Mouse (Mus musculus): ENCODE results near the gene Ift43. TPM values are rescaled to one million over a fixed set of nuclear protein-coding genes. Genes with fewer than 3 reads are reported as not detected.

Ift43 gene
- polyA plus RNA-seq, 1 experiment = not detected

- H3K9me3 ChIP-seq (ENCODE audit: control insufficient read depth, low read length) = no peaks in the 10 kb centered on the region
- no peaks in the 10 kb centered on the region for H3K27me3 ChIP-seq (ENCODE audit: control insufficient read depth)
- H3K4me1 ChIP-seq (ENCODE audit: control insufficient read depth) = no peaks in the 10 kb centered on the region
- no peak overlapping the region for H3K4me3 ChIP-seq (replicated peaks)
- no peaks in the 10 kb centered on the region for H3K36me3 ChIP-seq (ENCODE audit: control insufficient read depth)
- no peak for TF ChIP-seq GATA1 (IDR thresholded peaks at IDR 0.05; ENCODE audit: low read length)
- TF ChIP-seq TAL1 (IDR thresholded peaks at IDR 0.05; ENCODE audit: low read length) = no peak
These were observed 100.1 kb downstream of the Ift43 start for GRCm38 (mm10) chr12:86182414-86182813.

GRCm38 (mm10) chr12:86188161-86188560 is 105.8 kb downstream of the Ift43 start:
- Histone ChIP-seq H3K4me1 (ENCODE audit: control insufficient read depth) (no peaks in the 10 kb centered on the region), H3K9me3 (ENCODE audit: control insufficient read depth, low read length) (no peaks in the 10 kb centered on the region), H3K36me3 (ENCODE audit: control insufficient read depth) (no peaks in the 10 kb centered on the region), H3K27me3 (ENCODE audit: control insufficient read depth) (no peaks in the 10 kb centered on the region), H3K4me3 (replicated peaks) (no peak overlapping the region)
- TF ChIP-seq TAL1 (IDR thresholded peaks at IDR 0.05; ENCODE audit: low read length) = no peak
- no peak for TF ChIP-seq GATA1 (IDR thresholded peaks at IDR 0.05; ENCODE audit: low read length)

GRCm38 (mm10) chr12:86189601-86190323 is 107.4 kb downstream of the Ift43 start:
- no peaks in the 10 kb centered on the region for H3K9me3 ChIP-seq (ENCODE audit: control insufficient read depth, low read length)
- H3K4me3 ChIP-seq (replicated peaks) = no peak overlapping the region
- TF ChIP-seq TAL1 (IDR thresholded peaks at IDR 0.05; ENCODE audit: low read length) (no peak), GATA1 (IDR thresholded peaks at IDR 0.05; ENCODE audit: low read length) (no peak)
- H3K27me3 ChIP-seq (ENCODE audit: control insufficient read depth) = no peaks in the 10 kb centered on the region
- no peaks in the 10 kb centered on the region for H3K4me1 ChIP-seq (ENCODE audit: control insufficient read depth)
- no peaks in the 10 kb centered on the region for H3K36me3 ChIP-seq (ENCODE audit: control insufficient read depth)

- TF ChIP-seq TAL1 (IDR thresholded peaks at IDR 0.05; ENCODE audit: low read length) = no peak
- TF ChIP-seq GATA1 (IDR thresholded peaks at IDR 0.05; ENCODE audit: low read length) = no peak
- Histone ChIP-seq H3K36me3 (ENCODE audit: control insufficient read depth) (no peaks in the 10 kb centered on the region), H3K4me1 (ENCODE audit: control insufficient read depth) (no peaks in the 10 kb centered on the region), H3K9me3 (ENCODE audit: control insufficient read depth, low read length) (no peaks in the 10 kb centered on the region), H3K27me3 (ENCODE audit: control insufficient read depth) (no peaks in the 10 kb centered on the region), H3K4me3 (replicated peaks) (no peak overlapping the region)
These were observed 109.7 kb downstream of the Ift43 start for GRCm38 (mm10) chr12:86192036-86192449.

GRCm38 (mm10) chr12:86196944-86197343 is 114.6 kb downstream of the Ift43 start:
- Histone ChIP-seq H3K36me3 (ENCODE audit: control insufficient read depth) (no peaks in the 10 kb centered on the region), H3K4me1 (ENCODE audit: control insufficient read depth) (no peaks in the 10 kb centered on the region), H3K27me3 (ENCODE audit: control insufficient read depth) (no peaks in the 10 kb centered on the region; the same call in 1 of the 2 replicates), H3K9me3 (ENCODE audit: control insufficient read depth, low read length) (no peaks in the 10 kb centered on the region), H3K4me3 (replicated peaks) (no peak overlapping the region)
- TF ChIP-seq GATA1 (IDR thresholded peaks at IDR 0.05; ENCODE audit: low read length) = no peak
- no peak for TF ChIP-seq TAL1 (IDR thresholded peaks at IDR 0.05; ENCODE audit: low read length)

GRCm38 (mm10) chr12:86203443-86204057 is 121.2 kb downstream of the Ift43 start:
- no peak for TF ChIP-seq TAL1 (IDR thresholded peaks at IDR 0.05; ENCODE audit: low read length)
- no peak for TF ChIP-seq GATA1 (IDR thresholded peaks at IDR 0.05; ENCODE audit: low read length)
- Histone ChIP-seq H3K4me1 (ENCODE audit: control insufficient read depth) (no peaks in the 10 kb centered on the region), H3K4me3 (replicated peaks) (no peak overlapping the region), H3K36me3 (ENCODE audit: control insufficient read depth) (no peaks in the 10 kb centered on the region), H3K9me3 (ENCODE audit: control insufficient read depth, low read length) (no peaks in the 10 kb centered on the region), H3K27me3 (ENCODE audit: control insufficient read depth) (no peaks in the 10 kb centered on the region; the same call in 1 of the 2 replicates)

GRCm38 (mm10) chr12:86211099-86211520 is 128.8 kb downstream of the Ift43 start:
- H3K9me3 ChIP-seq (ENCODE audit: control insufficient read depth, low read length) = peaks cover 6% of the 10 kb centered on the region; the same call in 1 of the 2 replicates
- no peak overlapping the region for H3K4me3 ChIP-seq (replicated peaks)
- H3K27me3 ChIP-seq (ENCODE audit: control insufficient read depth) = peaks cover 72% of the 10 kb centered on the region
- H3K4me1 ChIP-seq (ENCODE audit: control insufficient read depth) = no peaks in the 10 kb centered on the region
- TF ChIP-seq TAL1 (IDR thresholded peaks at IDR 0.05; ENCODE audit: low read length) (no peak), GATA1 (IDR thresholded peaks at IDR 0.05; ENCODE audit: low read length) (no peak)
- no peaks in the 10 kb centered on the region for H3K36me3 ChIP-seq (ENCODE audit: control insufficient read depth)

Other genes starting within 250 kb of the Ift43 start
- not detected in 2 replicates for gene Tgfb3, start 3.5 kb upstream of the Ift43 start, polyA plus RNA-seq (2012)
- gene Gpatch2l, start 159.3 kb downstream of the Ift43 start, polyA plus RNA-seq (2012) = 0.44 and 0.52 TPM in 2 replicates